Mouse (Mus musculus) forebrain, embryonic 16.5 days (tissue): ENCODE measurements around the gene Abhd18. TPM values are rescaled to one million over a fixed set of nuclear protein-coding genes. Genes with fewer than 3 reads are reported as not detected.

ENCODE experiments used
- polyA plus RNA-seq: library from polyadenylated mRNA; unstranded; fragments of >200 nt; fragmentation: Nextera tagmentation; extraction: Ambion mirVana; gene quantifications from 2 replicates; pipeline ENCODE4 v1.2.1, GENCODE M21; 2015

Abhd18 gene
- polyA plus RNA-seq, 1 experiment from 2014 or later: 14.7 TPM

Other genes with a start within 250 kb of the Abhd18 start
- 0.13 TPM in 1 of 2 replicates, not detected in the other for gene Slc25a31, start 138.1 kb upstream of the Abhd18 start, polyA plus RNA-seq
- gene Hspa4l, start 102.5 kb upstream of the Abhd18 start, polyA plus RNA-seq: 39.7 and 40.6 TPM in 2 replicates
- gene Plk4, start 47.0 kb upstream of the Abhd18 start, polyA plus RNA-seq: 24.1 and 25.3 TPM in 2 replicates
- 26.2 and 30.0 TPM in 2 replicates for gene Mfsd8, start 84 bp upstream of the Abhd18 start, polyA plus RNA-seq
- 0.29 and 0.37 TPM in 2 replicates for gene 1700034I23Rik, start 55.6 kb downstream of the Abhd18 start, polyA plus RNA-seq
- 2.1 and 3.3 TPM in 2 replicates for gene Larp1b, start 102.9 kb downstream of the Abhd18 start, polyA plus RNA-seq
- 29.1 and 31.6 TPM in 2 replicates for gene Pgrmc2, start 236.1 kb downstream of the Abhd18 start, polyA plus RNA-seq